Mouse (Mus musculus): ENCODE results near the gene Tns3.

GRCm38 (mm10) chr11:8481529-8481928 lies 182.8 kb downstream of the Tns3 start:
- TF ChIP-seq CTCF (IDR thresholded peaks at IDR 0.05; ENCODE audit: borderline replicate concordance, control insufficient read depth, extremely low read depth, insufficient read depth, low read length, poor library complexity): no peak
- no peak for TF ChIP-seq POLR2A (IDR thresholded peaks at IDR 0.05; ENCODE audit: control insufficient read depth, extremely low read depth, insufficient read depth, low read length, poor library complexity)

All from thymus, adult 2 months (tissue).